Mouse (Mus musculus) thymus, postnatal 4 days (tissue): Measurements from ENCODE around the gene Arhgap44.
A peak's percentile ranks its signal among the peaks of the same experiment; 100 is the strongest.

ENCODE experiments used
- DNase-seq: peaks from one replicate; pipeline ENCODE4 v3.0.0; 2021

Gene Arhgap44

GRCm38 (mm10) chr11:65080274-65080673 is 82.5 kb downstream of the Arhgap44 start:
- no peak for DNase-seq

GRCm38 (mm10) chr11:65069609-65070008 is 93.2 kb downstream of the Arhgap44 start:
- no peak for DNase-seq

GRCm38 (mm10) chr11:65069051-65069450 is 93.7 kb downstream of the Arhgap44 start:
- no peak for DNase-seq

GRCm38 (mm10) chr11:65065201-65065600 is 97.6 kb downstream of the Arhgap44 start:
- DNase-seq = no peak

GRCm38 (mm10) chr11:65061437-65061836 is 101.3 kb downstream of the Arhgap44 start:
- DNase-seq = no peak

- no peak for DNase-seq
Observed at GRCm38 (mm10) chr11:65059531-65059930, 103.2 kb downstream of the Arhgap44 start.

- DNase-seq = no peak
Observed at GRCm38 (mm10) chr11:65058224-65058908, 104.4 kb downstream of the Arhgap44 start.

GRCm38 (mm10) chr11:65055596-65055995 is 107.2 kb downstream of the Arhgap44 start:
- DNase-seq = no peak

GRCm38 (mm10) chr11:65054216-65054615 is 108.5 kb downstream of the Arhgap44 start:
- no peak for DNase-seq

- DNase-seq = no peak
Observed at GRCm38 (mm10) chr11:65050819-65051218, 111.9 kb downstream of the Arhgap44 start.

GRCm38 (mm10) chr11:65049090-65049489 is 113.7 kb downstream of the Arhgap44 start:
- DNase-seq = no peak

- no peak for DNase-seq
Observed at GRCm38 (mm10) chr11:65040556-65040955, 122.2 kb downstream of the Arhgap44 start.

- DNase-seq = no peak
Observed at GRCm38 (mm10) chr11:65039517-65040095, 123.2 kb downstream of the Arhgap44 start.

GRCm38 (mm10) chr11:65038996-65039395 is 123.8 kb downstream of the Arhgap44 start:
- peak; percentile 31 for DNase-seq

- no peak for DNase-seq
Observed at GRCm38 (mm10) chr11:65032221-65032620, 130.5 kb downstream of the Arhgap44 start.

- no peak for DNase-seq
Observed at GRCm38 (mm10) chr11:65030201-65030600, 132.6 kb downstream of the Arhgap44 start.

GRCm38 (mm10) chr11:65028049-65028448 is 134.7 kb downstream of the Arhgap44 start:
- DNase-seq = no peak

- no peak for DNase-seq
Observed at GRCm38 (mm10) chr11:65022771-65023170, 140.0 kb downstream of the Arhgap44 start.

GRCm38 (mm10) chr11:65020744-65021143 is 142.0 kb downstream of the Arhgap44 start:
- DNase-seq = no peak

- DNase-seq = no peak
Observed at GRCm38 (mm10) chr11:65016754-65017153, 146.0 kb downstream of the Arhgap44 start.

- no peak for DNase-seq
Observed at GRCm38 (mm10) chr11:65013906-65014305, 148.9 kb downstream of the Arhgap44 start.

GRCm38 (mm10) chr11:65006047-65006446 is 156.7 kb downstream of the Arhgap44 start:
- no peak for DNase-seq

- DNase-seq = no peak
Observed at GRCm38 (mm10) chr11:65004836-65005235, 157.9 kb downstream of the Arhgap44 start.

GRCm38 (mm10) chr11:65003611-65004010 is 159.2 kb downstream of the Arhgap44 start:
- DNase-seq = no peak

- no peak for DNase-seq
Observed at GRCm38 (mm10) chr11:65001729-65002128, 161.0 kb downstream of the Arhgap44 start.
